Mouse (Mus musculus) MEL-GATA-1-ER (cell line): ENCODE data around the gene Nin.
"Not testable (repeated sequence)": the region's sequence is repeated elsewhere in the genome, so short reads cannot be mapped to it uniquely, and the experiment has no call there.

ENCODE experiments used
- DNase-seq: peaks from one replicate; pipeline ENCODE4 v3.0.0-alpha.2; 2012; ENCODE audit warnings: low read depth; ENCODE audit errors: extremely low read depth

Gene Nin

GRCm38 (mm10) chr12:70113351-70113750 is at the start of gene Nin:
Nin (minus strand) TSS chr12:70113717.
- DNase-seq, result no peak

GRCm38 (mm10) chr12:70161057-70161456 is 47.5 kb upstream of the Nin start:
- DNase-seq, result no peak

- no peak for DNase-seq
Measured at GRCm38 (mm10) chr12:70157292-70158066, 44.0 kb upstream of the Nin start.

- DNase-seq, result no peak
Measured at GRCm38 (mm10) chr12:70156222-70156621, 42.7 kb upstream of the Nin start.

GRCm38 (mm10) chr12:70153842-70154241 is 40.3 kb upstream of the Nin start, which contains the start of gene Abhd12b:
Abhd12b (plus strand) TSS chr12:70154142.
- DNase-seq, result no peak

- no peak for DNase-seq
Measured at GRCm38 (mm10) chr12:70148631-70149265, 35.2 kb upstream of the Nin start.

GRCm38 (mm10) chr12:70147986-70148630 is 34.6 kb upstream of the Nin start:
- no peak for DNase-seq

- DNase-seq, result no peak
Measured at GRCm38 (mm10) chr12:70145586-70145985, 32.1 kb upstream of the Nin start.

GRCm38 (mm10) chr12:70144637-70145448 is 31.3 kb upstream of the Nin start:
- peak; percentile 58 for DNase-seq

- not testable (repeated sequence) for DNase-seq
Measured at GRCm38 (mm10) chr12:70144106-70144587, 30.6 kb upstream of the Nin start.

GRCm38 (mm10) chr12:70140993-70141576 is 27.6 kb upstream of the Nin start:
- DNase-seq, result no peak

GRCm38 (mm10) chr12:70140542-70140941 is 27.0 kb upstream of the Nin start:
- peak; percentile 91 for DNase-seq

- no peak for DNase-seq
Measured at GRCm38 (mm10) chr12:70139871-70140270, 26.4 kb upstream of the Nin start.

GRCm38 (mm10) chr12:70137626-70138025 is 24.1 kb upstream of the Nin start:
- no peak for DNase-seq

GRCm38 (mm10) chr12:70137095-70137494 is 23.6 kb upstream of the Nin start:
- DNase-seq, result no peak

GRCm38 (mm10) chr12:70136185-70136756 is 22.8 kb upstream of the Nin start:
- DNase-seq, result peak; percentile 49

GRCm38 (mm10) chr12:70134627-70135235 is 21.2 kb upstream of the Nin start:
- no peak for DNase-seq

GRCm38 (mm10) chr12:70131042-70131675 is 17.6 kb upstream of the Nin start:
- DNase-seq, result no peak

- DNase-seq, result no peak
Measured at GRCm38 (mm10) chr12:70129105-70129504, 15.6 kb upstream of the Nin start.

- DNase-seq, result no peak
Measured at GRCm38 (mm10) chr12:70126626-70127025, 13.1 kb upstream of the Nin start.
